Mouse (Mus musculus): ENCODE results near the gene Plagl1. TPM values are rescaled to one million over a fixed set of nuclear protein-coding genes. Genes with fewer than 3 reads are reported as not detected.

Plagl1 gene
- 10.0 TPM for polyA plus RNA-seq (2017; shearing (Covaris generic))

GRCm38 (mm10) chr10:13060021-13060668 lies at the start of gene Plagl1:
Gene Plagl1, plus strand, starts transcription at chr10:13060504.

DNA sequence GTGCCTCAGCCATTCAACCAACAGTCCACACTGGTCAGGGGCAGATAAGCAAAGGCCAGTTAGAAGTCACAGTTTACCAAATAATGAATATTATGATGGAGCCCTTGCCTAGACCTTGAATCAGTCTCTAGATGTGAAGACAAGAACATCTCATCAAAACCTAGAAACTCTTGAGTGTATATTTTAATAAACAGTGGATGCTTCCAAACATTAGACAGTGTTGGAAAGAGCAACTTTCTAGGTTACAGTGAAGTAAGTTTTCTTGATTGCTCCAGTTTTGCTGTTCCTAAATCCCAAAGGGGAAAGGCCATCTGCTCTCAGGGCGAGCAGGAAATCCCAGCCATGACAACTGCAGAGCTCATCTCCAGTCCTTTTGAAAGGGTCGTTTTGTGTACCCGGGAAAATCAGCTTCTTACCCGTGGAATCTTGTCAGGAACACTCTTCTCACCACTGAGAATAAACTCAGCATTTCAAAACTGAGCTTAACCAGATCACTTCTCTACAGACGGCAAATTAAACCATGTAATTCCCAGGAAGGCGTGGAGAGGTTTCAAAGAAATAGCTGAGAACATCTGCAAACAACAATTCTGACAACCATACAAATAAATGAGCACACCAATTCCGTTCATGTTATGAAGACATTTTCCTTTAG lies 117.8 kb downstream of the Plagl1 start, which contains the start of gene Zc2hc1b:
TSS of gene Zc2hc1b (minus strand) at position 51 of the 652 bp plus-strand sequence.

Other genes with a start within 250 kb of the Plagl1 start
- gene Utrn, start 191.1 kb upstream of the Plagl1 start, polyA plus RNA-seq (2017; shearing (Covaris generic)), result 403 TPM
- gene Stx11, start 96.2 kb upstream of the Plagl1 start, polyA plus RNA-seq (2017; shearing (Covaris generic)), result 39.8 TPM
- gene Sf3b5, start 55.2 kb upstream of the Plagl1 start, polyA plus RNA-seq (2017; shearing (Covaris generic)), result 35.1 TPM
- gene Zc2hc1b, start 117.5 kb downstream of the Plagl1 start, polyA plus RNA-seq (2017; shearing (Covaris generic)), result not detected
- 52.7 TPM for gene Ltv1, start 132.7 kb downstream of the Plagl1 start, polyA plus RNA-seq (2017; shearing (Covaris generic))

Data from activated CD4-positive, CD25-positive, alpha-beta regulatory T cell, adult 9 weeks (primary cell).